Mouse (Mus musculus) heart, embryonic 11.5 days (tissue): ENCODE results near the gene Gm10518. TPM values are rescaled to one million over a fixed set of nuclear protein-coding genes. Genes with fewer than 3 reads are reported as not detected.

Experiments
- ATAC-seq: fragments of 200-750 bp; cut with Nextera tagmentation; replicated peaks from 2 replicates; pipeline ENCODE4 v1.8.0; 2017; ENCODE audit warnings: moderate library complexity; ENCODE audit not compliant: insufficient number of reproducible peaks, low FRiP score, low TSS enrichment
- H3K27ac ChIP-seq: fragments of 300-500 bp; sonication (generic); 2 replicates; pipeline ENCODE4 v1.5.1; 2014; ENCODE audit warnings: mild to moderate bottlenecking, low read depth, low read length
- H3K27me3 ChIP-seq: fragments of 300-500 bp; sonication (generic); 2 replicates; pipeline ENCODE4 v1.6.1; 2014; ENCODE audit warnings: mild to moderate bottlenecking, low read length, mixed read lengths; ENCODE audit not compliant: control insufficient read depth, insufficient read depth
- H3K36me3 ChIP-seq: fragments of 300-500 bp; sonication (generic); 2 replicates; pipeline ENCODE4 v1.6.1; 2014; ENCODE audit warnings: mild to moderate bottlenecking, low read length, moderate library complexity, mixed read lengths; ENCODE audit not compliant: control insufficient read depth, insufficient read depth
- H3K4me1 ChIP-seq: fragments of 300-500 bp; sonication (generic); 2 replicates; pipeline ENCODE4 v1.6.1; 2014; ENCODE audit warnings: low read length; ENCODE audit not compliant: control insufficient read depth, insufficient read depth
- H3K4me2 ChIP-seq: fragments of 300-500 bp; sonication (generic); 2 replicates; pipeline ENCODE4 v1.6.1; 2014; ENCODE audit warnings: mild to moderate bottlenecking, moderate library complexity
- H3K4me3 ChIP-seq: fragments of 300-500 bp; sonication (generic); 2 replicates; pipeline ENCODE4 v1.5.1; 2014; ENCODE audit warnings: low read depth, low read length
- H3K9ac ChIP-seq: fragments of 300-500 bp; sonication (generic); 2 replicates; pipeline ENCODE4 v1.6.1; 2014; ENCODE audit warnings: mild to moderate bottlenecking, low read depth, low read length, moderate library complexity
- H3K9me3 ChIP-seq: fragments of 300-500 bp; sonication (generic); replicated peaks from 2 replicates; pipeline ENCODE4 v1.6.1; 2016; ENCODE audit warnings: low read length; ENCODE audit not compliant: control insufficient read depth
- WGBS: fragments of 180-500 bp; shearing (Covaris S2); extraction: QIAGEN DNeasy Blood & Tissue Kit; methylation state at CpG from one replicate; pipeline ENCODE4 v1.1.7; 2014; ENCODE audit not compliant: insufficient replicate concordance; 5-methylcytosine and 5-hydroxymethylcytosine counted together
- polyA plus RNA-seq: library from polyadenylated mRNA; unstranded; fragments of >200 nt; fragmentation: Nextera tagmentation; extraction: Ambion mirVana; gene quantifications from 2 replicates; pipeline ENCODE4 v1.2.1, GENCODE M21; 2014

The Gm10518 gene
- 0.21 and 0.37 TPM in 2 replicates for polyA plus RNA-seq

- peaks cover 4% of the 10 kb centered on the region for H3K4me1 ChIP-seq
- peaks cover 6% of the 10 kb centered on the region for H3K36me3 ChIP-seq
- peak within 1 kb of the TSS; percentile 89 for H3K4me2 ChIP-seq
- WGBS: under 1% methylated on average over 90 of the region's 94 CpGs
- peak within 1 kb of the TSS; percentile 99 for H3K27ac ChIP-seq
- peak within 1 kb of the TSS; percentile 95 for H3K4me3 ChIP-seq
- H3K9me3 ChIP-seq: no peaks in the 10 kb centered on the region
- peak within 1 kb of the TSS; percentile 98 for H3K9ac ChIP-seq
- no peaks in the 10 kb centered on the region for H3K27me3 ChIP-seq
- ATAC-seq: peak; percentile 71
Measured at GRCm38 (mm10) chr1:179802610-179803512, at the start of gene Gm10518. Gene Gm10518, plus strand, starts transcription at chr1:179803376.

- H3K27ac ChIP-seq: no peak overlapping the region
- no peaks in the 10 kb centered on the region for H3K9me3 ChIP-seq
- H3K27me3 ChIP-seq: no peaks in the 10 kb centered on the region
Measured at GRCm38 (mm10) chr1:179756477-179756876, 46.7 kb upstream of the Gm10518 start.

GRCm38 (mm10) chr1:179760086-179760485 lies 43.1 kb upstream of the Gm10518 start:
- Histone ChIP-seq H3K27ac (no peak overlapping the region), H3K4me3 (no peak overlapping the region), H3K4me2 (no peak overlapping the region), H3K36me3 (peaks cover 25% of the 10 kb centered on the region), H3K27me3 (no peaks in the 10 kb centered on the region), H3K4me1 (no peaks in the 10 kb centered on the region), H3K9me3 (no peaks in the 10 kb centered on the region), H3K9ac (no peak overlapping the region)
- no peak for ATAC-seq
- WGBS: 89% methylated on average over 5 of the region's 5 CpGs

More at GRCm38 (mm10) chr1:179756477-179756876, 46.7 kb upstream of the Gm10518 start:
- H3K9ac ChIP-seq: no peak overlapping the region
- no peaks in the 10 kb centered on the region for H3K4me1 ChIP-seq
- H3K36me3 ChIP-seq: peaks cover 34% of the 10 kb centered on the region
- H3K4me3 ChIP-seq: no peak overlapping the region
- no peak for ATAC-seq
- no peak overlapping the region for H3K4me2 ChIP-seq

GRCm38 (mm10) chr1:179760553-179760952 lies 42.6 kb upstream of the Gm10518 start:
- no peak overlapping the region for H3K4me2 ChIP-seq
- 91% methylated on average over 4 of the region's 4 CpGs for WGBS
- H3K4me1 ChIP-seq: no peaks in the 10 kb centered on the region
- H3K27ac ChIP-seq: no peak overlapping the region
- no peaks in the 10 kb centered on the region for H3K27me3 ChIP-seq
- no peak for ATAC-seq
- H3K4me3 ChIP-seq: no peak overlapping the region
- H3K9me3 ChIP-seq: no peaks in the 10 kb centered on the region
- H3K9ac ChIP-seq: no peak overlapping the region
- peaks cover 28% of the 10 kb centered on the region for H3K36me3 ChIP-seq

GRCm38 (mm10) chr1:179776831-179777230 lies 26.3 kb upstream of the Gm10518 start:
- Histone ChIP-seq H3K9me3 (no peaks in the 10 kb centered on the region), H3K9ac (no peak overlapping the region), H3K4me3 (no peak overlapping the region), H3K4me1 (no peaks in the 10 kb centered on the region), H3K27me3 (no peaks in the 10 kb centered on the region), H3K4me2 (no peak overlapping the region), H3K27ac (no peak overlapping the region), H3K36me3 (peaks cover 32% of the 10 kb centered on the region)
- WGBS: 93% methylated on average over 8 of the region's 8 CpGs
- no peak for ATAC-seq

- Histone ChIP-seq H3K9me3 (no peaks in the 10 kb centered on the region), H3K4me1 (no peaks in the 10 kb centered on the region), H3K4me3 (no peak overlapping the region), H3K9ac (no peak overlapping the region), H3K27ac (no peak overlapping the region), H3K27me3 (no peaks in the 10 kb centered on the region), H3K4me2 (no peak overlapping the region), H3K36me3 (peaks cover 30% of the 10 kb centered on the region)
- WGBS: 84% methylated on average over 4 of the region's 4 CpGs
- ATAC-seq: no peak
Measured at GRCm38 (mm10) chr1:179784098-179784497, 19.1 kb upstream of the Gm10518 start.

GRCm38 (mm10) chr1:179785502-179785901 lies 17.7 kb upstream of the Gm10518 start:
- no peaks in the 10 kb centered on the region for H3K27me3 ChIP-seq
- no peak for ATAC-seq
- H3K9me3 ChIP-seq: no peaks in the 10 kb centered on the region
- H3K4me1 ChIP-seq: no peaks in the 10 kb centered on the region
- peaks cover 31% of the 10 kb centered on the region for H3K36me3 ChIP-seq
- H3K9ac ChIP-seq: no peak overlapping the region
- no peak overlapping the region for H3K4me2 ChIP-seq
- H3K27ac ChIP-seq: no peak overlapping the region
- 81% methylated on average over 5 of the region's 5 CpGs for WGBS
- no peak overlapping the region for H3K4me3 ChIP-seq

- no peak overlapping the region for H3K9ac ChIP-seq
- no peak overlapping the region for H3K27ac ChIP-seq
- 74% methylated on average over 4 of the region's 4 CpGs for WGBS
- no peaks in the 10 kb centered on the region for H3K9me3 ChIP-seq
- ATAC-seq: no peak
- no peak overlapping the region for H3K4me2 ChIP-seq
- no peaks in the 10 kb centered on the region for H3K4me1 ChIP-seq
- H3K4me3 ChIP-seq: no peak overlapping the region
- H3K36me3 ChIP-seq: peaks cover 32% of the 10 kb centered on the region
- no peaks in the 10 kb centered on the region for H3K27me3 ChIP-seq
Measured at GRCm38 (mm10) chr1:179787281-179787680, 15.9 kb upstream of the Gm10518 start.

GRCm38 (mm10) chr1:179798794-179799193 lies 4.4 kb upstream of the Gm10518 start:
- no peak overlapping the region for H3K4me2 ChIP-seq
- H3K27ac ChIP-seq: no peak overlapping the region
- H3K9me3 ChIP-seq: no peaks in the 10 kb centered on the region
- H3K4me1 ChIP-seq: peaks cover 4% of the 10 kb centered on the region
- no peaks in the 10 kb centered on the region for H3K27me3 ChIP-seq
- no peak overlapping the region for H3K9ac ChIP-seq
- peaks cover 27% of the 10 kb centered on the region for H3K36me3 ChIP-seq
- no peak overlapping the region for H3K4me3 ChIP-seq
- ATAC-seq: no peak
